ENCODE assay signal across 12 mouse cellular contexts in genomic region chr4:137301635-137302034, GRCm38 (mm10). TPM values are rescaled to one million over a fixed set of nuclear protein-coding genes. Genes with fewer than 3 reads are reported as not detected.
A peak's percentile ranks its signal among the peaks of the same experiment; 100 is the strongest.
DNase-seq lines count a peak whose midpoint lies in the region; ATAC-seq and TF ChIP-seq lines count a peak whose summit lies in the region.
"Had no signal": no experiment of that assay in that cellular context is flagged by ENCODE, and none has a peak within 500 bp of the region (broad histone marks: within the 10 kb centered on the region; RNA-seq: fewer than 3 reads in every experiment).

No protein-coding gene starts in this region.

- no peaks in the 10 kb centered on the region for H3K36me3 ChIP-seq in kidney, postnatal 0 days (ENCODE audit: insufficient read depth, low read length)
- no peaks in the 10 kb centered on the region for H3K36me3 ChIP-seq in hindbrain, embryonic 14.5 days (replicated peaks; ENCODE audit: control insufficient read depth, insufficient read depth)
- H3K36me3 ChIP-seq in neural tube, embryonic 15.5 days = no peaks in the 10 kb centered on the region

- ATAC-seq in kidney, postnatal 0 days (replicated peaks; ENCODE audit: low FRiP score, low read depth) = 0 out of 2 replicates have a peak, but pooled peaks have one; percentile 4
- ATAC-seq in hindbrain, embryonic 14.5 days (ENCODE audit: low FRiP score) = 0 out of 2 replicates have a peak, but pooled peaks have one; percentile 31
- ATAC-seq in neural tube, embryonic 15.5 days (ENCODE audit: low FRiP score) = no peak
- ATAC-seq in CD4-positive, CD25-positive, alpha-beta regulatory T cell, adult 4 months = no peak

- H3K4me3 ChIP-seq in kidney, postnatal 0 days (replicated peaks; ENCODE audit: low read depth, low read length) = no peak overlapping the region
- H3K4me3 ChIP-seq in hindbrain, embryonic 14.5 days (replicated peaks; ENCODE audit: low read length) = no peak overlapping the region
- H3K4me3 ChIP-seq in neural tube, embryonic 15.5 days (replicated peaks) = no peak overlapping the region

- peak overlapping the region; percentile 19; the same call in 1 of the 2 replicates for H3K27ac ChIP-seq in kidney, postnatal 0 days
- no peak overlapping the region for H3K27ac ChIP-seq in hindbrain, embryonic 14.5 days
- 0 out of 2 replicates have a peak overlapping the region, but pooled peaks have one; percentile 23 for H3K27ac ChIP-seq in neural tube, embryonic 15.5 days (replicated peaks)

- no peak overlapping the region for H3K9ac ChIP-seq in kidney, postnatal 0 days (ENCODE audit: low read depth, low read length)
- H3K9ac ChIP-seq in hindbrain, embryonic 14.5 days = no peak overlapping the region
- no peak overlapping the region for H3K9ac ChIP-seq in neural tube, embryonic 15.5 days (replicated peaks)
- H3K9ac ChIP-seq: lung, embryonic 14.5 days had no signal

- H3K4me2 ChIP-seq in kidney, postnatal 0 days (ENCODE audit: low read length) = no peak overlapping the region
- H3K4me2 ChIP-seq in hindbrain, embryonic 14.5 days (replicated peaks) = no peak overlapping the region
- H3K4me2 ChIP-seq in neural tube, embryonic 15.5 days = no peak overlapping the region
- H3K4me2 ChIP-seq: lung, embryonic 14.5 days had no signal

- DNase-seq in kidney, postnatal 0 days (ENCODE audit: low spot score) = no peak
- no peak for DNase-seq in kidney, adult 11 months
- peak; percentile 72 to 82 for DNase-seq in right cerebral cortex, postnatal 10 days (ENCODE audit: low spot score in 2 of 2)
- DNase-seq in right cerebral cortex, adult 18-20 months = no peak
- DNase-seq in hindbrain, embryonic 14.5 days (ENCODE audit: low spot score) = no peak
- no peak for DNase-seq in lung, postnatal 36 days
- DNase-seq: adrenal gland, postnatal 36 days; cerebellum, adult 2 months; lung, embryonic 14.5 days; spleen, adult 18-20 months had no signal

- WGBS in kidney, postnatal 0 days = 42% methylated on average over 16 of the region's 16 CpGs
- 60% methylated on average over 16 of the region's 16 CpGs for WGBS in hindbrain, embryonic 14.5 days
- 50% methylated on average over 16 of the region's 16 CpGs for WGBS in neural tube, embryonic 15.5 days

- TF ChIP-seq CTCF in kidney, postnatal 0 days (IDR thresholded peaks at IDR 0.05; ENCODE audit: low read depth) = no peak

- H3K4me1 ChIP-seq in kidney, postnatal 0 days (replicated peaks; ENCODE audit: insufficient read depth, low read length) = peaks cover 15% of the 10 kb centered on the region; the same call in 1 of the 2 replicates
- 0 out of 2 replicates have a peak, but pooled peaks cover 6% of the 10 kb centered on the region for H3K4me1 ChIP-seq in hindbrain, embryonic 14.5 days (replicated peaks; ENCODE audit: control insufficient read depth, insufficient read depth, low read length)
- peaks cover 22% of the 10 kb centered on the region for H3K4me1 ChIP-seq in neural tube, embryonic 15.5 days

- H3K27me3 ChIP-seq in kidney, postnatal 0 days (ENCODE audit: insufficient read depth, low read length) = no peaks in the 10 kb centered on the region
- H3K27me3 ChIP-seq in hindbrain, embryonic 14.5 days (ENCODE audit: control insufficient read depth, insufficient read depth, low read length) = no peaks in the 10 kb centered on the region
- H3K27me3 ChIP-seq in neural tube, embryonic 15.5 days (replicated peaks) = no peaks in the 10 kb centered on the region

- H3K9me3 ChIP-seq in kidney, postnatal 0 days (replicated peaks; ENCODE audit: low read length) = no peaks in the 10 kb centered on the region
- H3K9me3 ChIP-seq in hindbrain, embryonic 14.5 days (ENCODE audit: control insufficient read depth, low read length) = no peaks in the 10 kb centered on the region
- H3K9me3 ChIP-seq in neural tube, embryonic 15.5 days (replicated peaks) = no peaks in the 10 kb centered on the region

RNA-seq across cellular contexts. Expression of gene Wnt4, which starts 24.3 kb away (rescaled TPM):
- polyA plus RNA-seq in kidney, postnatal 0 days (2015; fragmentation: Nextera tagmentation; extraction: Ambion mirVana) = 17.5 and 26.5 TPM in 2 replicates
- 1.9 and 2.2 TPM in 2 replicates for polyA plus RNA-seq in hindbrain, embryonic 14.5 days (2014; fragmentation: Nextera tagmentation; extraction: Ambion mirVana)
- polyA plus RNA-seq in neural tube, embryonic 15.5 days (2015; fragmentation: Nextera tagmentation; extraction: Ambion mirVana) = 3.8 and 5.0 TPM in 2 replicates
- polyA plus RNA-seq in CD4-positive, CD25-positive, alpha-beta regulatory T cell, adult 4 months (2017; shearing (Covaris generic)) = under 1 TPM in 1 of 2 experiments, not detected in 1; 0.32 TPM

RNA-seq across cellular contexts. Expression of gene Cdc42, which starts 55.9 kb away (rescaled TPM):
- 592 and 644 TPM in 2 replicates for polyA plus RNA-seq in kidney, postnatal 0 days (2015; fragmentation: Nextera tagmentation; extraction: Ambion mirVana)
- 1,007 and 1,073 TPM in 2 replicates for polyA plus RNA-seq in hindbrain, embryonic 14.5 days (2014; fragmentation: Nextera tagmentation; extraction: Ambion mirVana)
- polyA plus RNA-seq in neural tube, embryonic 15.5 days (2015; fragmentation: Nextera tagmentation; extraction: Ambion mirVana) = 923 and 961 TPM in 2 replicates
- polyA plus RNA-seq in CD4-positive, CD25-positive, alpha-beta regulatory T cell, adult 4 months (2017; shearing (Covaris generic)) = 100 to 1,000 TPM; 630 to 632 TPM

Comparison
In these comparisons a context has a peak if more than half of its experiments do, and no peak if none do; other contexts are left out.
1. DNase-seq: peak in right cerebral cortex, postnatal 10 days (2 of 2); none in kidney, postnatal 0 days (single experiment), kidney, adult 11 months (single experiment), right cerebral cortex, adult 18-20 months (single experiment), hindbrain, embryonic 14.5 days (single experiment) and lung, postnatal 36 days (single experiment).
2. ATAC-seq: peak in kidney, postnatal 0 days (single experiment) and hindbrain, embryonic 14.5 days (single experiment); none in neural tube, embryonic 15.5 days (single experiment) and CD4-positive, CD25-positive, alpha-beta regulatory T cell, adult 4 months (single experiment).